Mouse (Mus musculus) MEL-GATA-1-ER (cell line): ENCODE results near the gene Hadha.

Experiments
- DNase-seq: peaks from one replicate; pipeline ENCODE4 v3.0.0-alpha.2; 2012; ENCODE audit warnings: low read depth; ENCODE audit errors: extremely low read depth

The Hadha gene

DNA sequence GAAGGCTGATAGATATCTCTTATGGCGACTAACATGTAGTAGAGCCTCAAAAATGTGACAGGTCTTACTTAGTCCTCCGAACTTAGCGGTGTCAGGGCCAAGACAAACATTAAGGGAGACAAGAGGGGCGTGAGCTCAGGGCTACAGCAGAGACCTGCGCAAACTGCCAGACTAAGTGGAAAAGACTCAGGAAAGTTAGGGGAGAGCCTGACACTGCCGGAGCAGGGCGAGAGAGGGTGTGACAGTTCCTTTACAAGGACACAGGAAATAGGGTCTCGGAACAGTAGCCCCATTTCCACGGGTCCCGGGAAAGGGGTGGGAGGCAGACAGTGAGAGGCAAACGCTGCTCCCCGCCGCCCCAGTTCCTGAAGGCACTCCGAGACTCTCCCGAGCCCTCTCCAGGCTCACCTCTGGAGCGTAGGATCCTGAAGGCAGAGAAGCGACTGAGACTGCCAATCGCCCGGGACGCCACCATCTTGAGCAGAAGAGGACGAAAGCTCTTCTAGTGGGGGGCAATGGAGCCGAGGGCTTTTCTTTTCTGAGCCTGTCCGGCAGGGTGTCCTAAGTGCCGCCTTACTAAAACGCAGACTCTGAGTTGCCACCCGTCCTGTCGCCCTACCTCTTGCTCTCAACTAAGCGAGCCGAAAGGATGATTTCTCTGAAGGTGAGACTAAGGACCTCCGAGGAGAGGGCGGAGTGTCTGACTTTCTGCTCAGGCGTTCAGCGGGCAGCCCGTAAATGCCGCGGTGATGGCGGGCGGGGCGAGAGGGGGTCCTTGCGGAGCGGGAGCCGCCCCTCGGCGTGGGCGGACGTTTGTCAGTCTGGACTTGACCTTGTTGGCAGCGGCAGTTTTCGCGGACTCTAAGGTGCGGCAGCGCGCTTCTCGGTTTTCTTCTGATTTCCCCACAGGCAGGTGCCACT is at the start of gene Hadha, which contains the start of gene Hadhb:
Hadha (minus strand) TSS at position 689 of the 921 bp plus-strand sequence.
Hadhb (plus strand) TSS at position 775 of the 921 bp plus-strand sequence.
- DNase-seq = peak; percentile 89

DNA sequence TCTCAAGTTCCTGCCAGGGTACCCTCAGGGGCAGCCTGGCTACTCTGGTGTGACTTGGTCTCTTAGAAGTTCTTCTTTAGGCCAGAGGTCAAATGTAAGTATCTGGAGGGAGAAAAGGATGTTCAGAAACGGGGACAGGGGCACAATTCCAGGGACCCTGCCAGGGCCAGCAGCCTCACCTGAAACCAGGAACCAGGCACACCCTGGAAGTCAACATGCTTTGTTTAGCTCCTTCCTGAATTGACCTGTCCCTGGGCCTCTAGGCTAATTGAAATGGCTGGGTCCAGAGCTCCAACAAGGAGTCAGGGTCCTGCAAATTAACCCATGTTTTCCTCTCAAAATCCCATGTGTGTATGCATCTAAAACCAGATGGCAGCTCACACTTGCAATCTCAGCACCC is 49.5 kb upstream of the Hadha start:
- DNase-seq = no peak

GRCm38 (mm10) chr5:30203216-30203885 is 48.4 kb upstream of the Hadha start:
- DNase-seq = no peak

DNA sequence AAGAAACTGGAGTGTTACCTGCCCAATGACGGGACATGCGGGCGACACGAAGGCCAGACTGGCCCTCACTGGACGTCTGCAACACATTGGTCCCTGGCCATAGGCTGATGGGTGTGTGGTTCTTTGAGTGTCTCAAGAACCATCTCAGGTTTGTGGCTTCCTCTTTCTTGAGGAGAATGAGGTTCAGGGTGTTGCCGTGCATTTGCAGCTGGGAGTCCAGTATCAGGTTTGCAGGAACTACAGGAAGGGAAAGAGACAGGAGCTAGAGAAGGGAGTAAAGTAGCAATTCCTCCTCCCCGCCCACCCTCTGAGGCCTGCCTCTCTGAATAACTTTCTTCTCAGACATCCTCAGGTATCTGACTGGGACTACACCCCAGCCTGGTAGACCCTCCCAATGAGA is 47.3 kb upstream of the Hadha start:
- peak; percentile 36 for DNase-seq

GRCm38 (mm10) chr5:30201521-30201920 is 46.6 kb upstream of the Hadha start:
- DNase-seq = peak; percentile 39

DNA sequence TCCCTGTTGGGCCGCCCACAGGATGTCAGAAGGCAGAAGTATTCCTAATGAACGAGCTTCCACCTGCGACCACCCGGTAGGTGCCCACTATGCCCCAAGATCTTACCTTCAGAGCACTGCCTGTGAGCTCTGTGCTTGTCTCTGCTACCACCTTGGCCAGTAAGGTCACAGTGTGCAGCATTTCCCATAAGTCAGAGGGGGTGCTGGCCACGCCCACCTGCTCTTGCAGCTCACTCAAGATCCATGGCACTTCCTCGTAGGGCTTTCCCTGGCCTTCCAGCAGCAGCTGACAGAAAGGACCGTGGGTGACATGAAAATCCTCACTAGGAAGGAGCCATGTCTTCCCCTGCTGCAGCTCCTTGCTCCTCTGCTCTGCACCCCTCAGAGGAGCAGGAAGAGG is 43.3 kb upstream of the Hadha start:
- DNase-seq = peak; percentile 71

DNA sequence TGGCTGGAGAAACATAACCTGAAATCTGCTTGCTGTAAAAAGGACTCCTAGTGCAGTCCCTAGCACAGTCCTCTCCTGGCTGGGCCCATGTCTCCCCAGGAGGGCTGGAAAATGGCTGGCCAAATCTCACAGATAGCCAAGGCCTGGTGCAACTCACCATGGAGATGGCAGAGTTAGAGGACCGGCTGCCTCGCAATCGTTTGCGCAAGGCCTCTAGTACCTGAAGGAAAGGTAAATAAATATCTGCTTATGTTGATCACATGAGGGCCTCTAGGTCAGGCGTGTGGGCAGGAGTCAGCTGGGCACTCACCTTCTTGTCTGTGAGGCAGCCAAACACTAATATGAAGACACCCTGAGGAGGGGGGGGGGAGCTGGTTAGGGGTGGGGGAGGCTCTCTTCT is 40.4 kb upstream of the Hadha start:
- no peak for DNase-seq

GRCm38 (mm10) chr5:30192452-30192851 is 37.5 kb upstream of the Hadha start:
- no peak for DNase-seq

DNA sequence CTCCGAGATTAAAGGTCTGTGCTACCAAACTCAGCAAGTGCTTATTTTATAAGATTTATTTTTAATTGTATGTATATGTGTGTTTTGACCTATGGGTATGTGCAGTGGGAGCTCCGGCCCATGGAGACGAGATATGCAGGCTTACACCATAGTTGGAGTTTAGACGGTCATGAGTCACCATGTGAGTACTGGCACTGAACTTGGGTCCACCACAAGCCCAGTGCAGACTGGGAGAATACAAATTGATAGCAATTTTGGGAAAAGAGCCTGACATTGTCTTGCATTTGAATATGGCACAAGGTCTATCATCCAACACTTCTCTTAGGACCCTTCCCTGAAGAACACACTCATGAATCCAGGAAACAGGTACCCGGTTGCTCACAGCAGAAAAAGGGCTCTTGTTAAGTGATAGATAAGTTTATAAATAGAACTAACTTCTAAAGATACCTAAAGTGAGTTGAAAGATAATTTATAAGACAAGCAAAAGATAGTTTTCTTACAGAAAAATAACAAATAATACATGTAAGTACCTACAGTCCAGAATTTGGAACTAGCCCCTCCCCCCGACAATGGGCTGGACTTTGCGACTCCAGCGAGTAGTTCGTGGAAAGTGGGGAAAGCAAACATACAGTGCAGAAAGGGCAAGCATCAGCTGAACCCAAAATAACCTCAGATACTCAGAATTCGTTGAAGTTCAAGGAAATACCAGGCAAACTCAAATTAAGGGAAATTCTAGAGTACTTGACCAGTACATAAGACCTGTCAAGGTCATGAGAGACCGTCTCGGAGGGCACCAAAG is 32.9 kb upstream of the Hadha start:
- DNase-seq = no peak

DNA sequence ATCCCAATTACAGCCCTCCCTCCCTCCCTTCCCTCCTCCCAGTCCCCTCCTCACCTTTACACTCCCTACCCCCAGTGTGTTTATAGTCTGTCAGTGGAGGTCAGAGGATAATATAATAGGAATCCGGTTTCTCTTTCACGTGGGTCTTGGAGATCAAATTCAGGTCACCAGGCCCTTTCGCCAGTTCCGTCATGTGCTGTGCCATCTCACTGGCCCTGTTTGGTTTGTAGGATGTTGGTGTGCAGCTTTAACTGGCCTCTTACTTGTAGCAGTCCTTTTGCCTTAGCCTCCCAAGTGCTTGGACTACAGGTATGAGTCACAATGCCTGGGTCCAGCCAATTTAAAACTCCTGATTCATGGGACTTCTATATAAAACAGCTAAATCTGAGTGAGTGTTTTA is 20.8 kb upstream of the Hadha start:
- no peak for DNase-seq

DNA sequence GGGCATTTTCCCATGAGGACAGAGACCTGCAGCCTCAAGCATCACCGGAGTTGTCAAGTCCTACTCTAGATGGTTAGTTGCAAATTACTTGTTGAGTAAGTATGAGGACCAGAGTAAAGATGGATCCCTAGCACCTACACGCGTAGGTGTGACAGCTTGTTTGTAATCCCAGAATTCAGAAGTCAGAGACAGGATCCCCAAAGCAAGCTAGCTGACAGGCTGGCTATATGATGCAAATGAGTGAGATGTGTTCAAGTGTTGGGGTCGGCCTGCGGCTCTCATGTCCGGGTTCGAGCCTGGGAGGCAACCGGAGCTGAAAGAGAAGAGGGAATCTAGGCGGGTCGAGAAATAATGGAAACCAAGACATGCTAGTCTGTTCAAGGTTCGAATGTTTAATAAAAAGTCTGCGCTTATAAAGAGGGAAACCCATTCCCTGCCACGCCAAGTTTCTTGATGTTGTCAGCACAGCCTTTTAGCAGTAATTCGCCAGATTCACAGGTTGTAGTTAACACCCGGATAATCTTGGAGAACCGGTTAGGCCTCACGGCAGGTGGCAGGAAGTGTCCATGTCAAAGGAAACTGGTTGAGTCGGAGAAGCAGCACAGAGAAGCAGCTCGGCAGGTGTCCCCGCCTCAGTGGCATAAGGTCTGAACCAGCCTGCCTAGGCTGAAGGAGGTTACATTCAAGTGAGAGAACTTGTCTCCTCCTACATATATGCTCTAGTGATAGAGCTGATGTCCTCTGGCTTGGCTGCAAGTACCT is 18.1 kb upstream of the Hadha start:
- no peak for DNase-seq

DNA sequence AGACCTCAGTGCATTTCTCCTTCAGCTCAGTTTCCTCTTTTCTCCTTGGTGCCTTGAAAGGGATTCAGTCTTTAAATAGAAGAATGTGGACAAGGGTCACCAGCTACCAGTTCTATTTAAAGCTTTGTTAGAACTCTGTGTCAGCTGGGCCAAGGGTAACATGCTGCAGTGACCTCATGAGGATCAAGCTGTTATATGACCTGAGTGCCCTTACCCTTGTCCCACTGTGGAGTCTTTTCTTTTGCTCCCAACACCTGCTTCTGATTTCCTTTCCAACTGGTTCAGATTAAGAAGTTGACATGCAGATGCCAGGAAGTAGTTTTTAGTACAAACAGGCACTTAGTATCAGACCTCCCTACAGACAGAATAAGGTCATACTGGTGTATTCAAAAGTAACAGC is 17.2 kb upstream of the Hadha start:
- DNase-seq = no peak

GRCm38 (mm10) chr5:30170303-30170940 is 15.5 kb upstream of the Hadha start:
- no peak for DNase-seq

GRCm38 (mm10) chr5:30165234-30165946 is 10.4 kb upstream of the Hadha start:
- no peak for DNase-seq

- DNase-seq = no peak
Observed at GRCm38 (mm10) chr5:30162339-30162738, 7.4 kb upstream of the Hadha start.

- no peak for DNase-seq
Observed at GRCm38 (mm10) chr5:30161836-30162235, 6.9 kb upstream of the Hadha start.

DNA sequence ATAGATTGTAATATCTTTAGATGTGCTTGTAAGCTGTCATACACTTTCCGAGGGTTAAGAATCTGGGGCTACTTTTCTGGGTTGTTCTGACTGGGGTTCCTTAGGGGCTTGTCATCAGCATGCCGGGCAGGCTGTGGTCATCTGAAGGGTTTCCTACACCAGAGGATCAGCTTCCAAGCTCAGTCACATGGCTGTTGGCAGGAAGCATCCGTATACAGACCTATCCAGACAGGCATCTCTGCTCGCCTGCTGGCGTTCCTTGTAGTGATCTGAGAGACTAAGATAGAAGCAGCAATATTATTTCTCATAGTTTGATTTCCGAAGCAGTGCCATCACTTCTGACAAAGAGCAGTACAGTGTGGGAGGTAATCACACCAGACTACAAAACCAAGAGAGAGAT is 4.6 kb upstream of the Hadha start:
- DNase-seq = no peak

DNA sequence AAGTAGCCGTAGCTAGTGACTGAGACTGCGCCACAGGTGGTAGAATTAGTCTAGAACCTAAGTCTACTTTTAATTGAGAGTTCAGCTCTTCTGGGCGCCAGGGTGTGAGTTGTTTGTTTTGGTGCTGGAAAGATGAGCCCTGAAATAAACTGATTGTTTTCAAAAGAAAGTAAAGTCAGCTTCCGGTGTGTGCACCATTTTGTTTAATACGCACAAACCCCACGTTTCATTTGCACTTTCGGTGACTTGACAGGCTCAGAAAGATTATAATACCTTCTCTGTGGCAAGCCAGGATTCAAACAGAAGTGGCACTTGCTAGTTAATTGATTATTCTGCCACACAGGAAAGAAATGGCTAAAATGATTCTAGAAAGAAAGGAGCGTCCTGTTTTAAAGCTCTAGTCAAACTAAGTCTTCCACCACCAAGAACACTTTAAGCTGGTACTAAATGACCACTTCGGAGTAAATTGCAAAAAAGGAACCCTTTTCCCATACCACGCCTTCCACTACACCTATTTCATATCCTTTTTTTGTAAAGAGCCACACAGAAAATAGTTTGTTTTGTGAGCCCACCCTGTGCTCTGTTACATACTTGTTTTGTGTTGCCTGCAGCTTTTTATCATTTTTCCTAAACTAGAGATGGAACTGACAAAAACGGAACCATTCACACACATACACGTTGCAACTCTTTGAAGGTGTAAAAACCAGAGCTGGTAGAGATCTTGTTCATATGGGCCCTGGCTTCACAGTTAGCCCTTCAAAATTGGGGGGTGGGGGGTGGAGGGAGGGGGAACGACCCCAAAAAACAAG is 1.1 kb upstream of the Hadha start:
- DNase-seq = peak; percentile 50

DNA sequence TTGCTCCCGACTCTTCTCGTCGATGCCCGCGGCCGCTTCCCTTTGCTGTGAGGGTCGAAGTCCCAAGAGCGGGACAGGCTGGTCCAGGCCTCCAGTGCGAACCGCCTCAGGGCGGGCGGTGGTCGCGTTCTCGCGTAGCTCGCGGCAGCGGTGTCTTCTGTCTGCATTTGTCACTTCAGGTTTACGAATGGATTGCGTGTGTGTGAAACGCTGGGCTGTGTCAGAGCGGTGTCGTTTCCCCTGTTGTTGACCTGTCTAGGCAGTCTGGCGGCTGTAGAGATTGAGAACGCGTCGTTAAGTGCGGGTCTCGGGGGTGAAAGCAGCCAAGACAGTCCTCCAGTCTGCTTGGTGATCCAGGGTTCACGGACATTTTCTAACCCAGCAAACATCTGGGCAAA is 432 bp upstream of the Hadha start:
- peak; percentile 55 for DNase-seq
